Mouse (Mus musculus): Measurements from ENCODE around the gene Zfp969. TPM values are rescaled to one million over a fixed set of nuclear protein-coding genes. Genes with fewer than 3 reads are reported as not detected.

Zfp969 gene
- polyA plus RNA-seq (2012; rRNA removed; ENCODE audit: low replicate concordance), result 0.91 TPM in 1 of 2 replicates, not detected in the other

DNA sequence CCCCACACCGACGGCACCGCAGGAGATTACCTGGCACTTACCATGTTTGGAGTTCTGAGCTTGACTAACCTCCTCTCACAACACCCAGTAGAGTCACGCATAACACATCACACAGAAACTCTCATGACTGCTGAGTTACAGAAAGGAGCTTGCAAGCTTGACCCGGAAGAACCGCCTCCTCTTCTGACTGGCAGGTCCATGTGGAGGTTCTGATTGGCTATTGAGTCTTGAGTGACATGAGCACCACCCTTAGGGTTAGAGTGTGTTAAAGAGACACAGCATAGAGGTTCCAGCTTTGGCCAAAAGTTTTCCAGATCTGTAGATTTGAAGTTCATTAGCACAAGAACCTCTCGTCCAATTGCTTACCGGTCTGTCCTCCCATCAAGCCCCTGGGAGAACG lies at the start of gene Zfp969:
Gene Zfp969, minus strand, starts transcription at position 101 of the 400 bp plus-strand sequence.

DNA sequence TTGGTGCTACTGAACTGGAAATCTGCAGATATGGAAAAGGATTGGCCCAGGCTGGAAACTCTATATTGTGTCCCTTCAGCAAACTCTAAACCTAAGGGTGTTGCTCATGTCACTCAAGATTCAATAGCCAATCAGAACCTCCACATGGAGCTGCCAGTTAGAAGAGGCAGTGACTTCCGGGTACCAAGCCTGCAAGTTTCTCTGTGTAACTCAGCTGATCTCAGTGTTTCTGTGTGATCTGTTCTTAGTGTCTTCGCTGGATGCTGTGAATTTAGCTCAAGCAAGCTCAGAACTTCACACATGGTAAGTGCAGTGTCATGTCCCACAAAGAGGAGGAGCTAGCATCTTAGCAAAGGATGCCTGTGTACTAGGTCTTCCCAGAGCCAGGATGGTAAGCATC lies 37.8 kb upstream of the Zfp969 start, which contains the start of gene Gm2007:
Gene Gm2007, plus strand, starts transcription at position 301 of the 400 bp plus-strand sequence.

DNA sequence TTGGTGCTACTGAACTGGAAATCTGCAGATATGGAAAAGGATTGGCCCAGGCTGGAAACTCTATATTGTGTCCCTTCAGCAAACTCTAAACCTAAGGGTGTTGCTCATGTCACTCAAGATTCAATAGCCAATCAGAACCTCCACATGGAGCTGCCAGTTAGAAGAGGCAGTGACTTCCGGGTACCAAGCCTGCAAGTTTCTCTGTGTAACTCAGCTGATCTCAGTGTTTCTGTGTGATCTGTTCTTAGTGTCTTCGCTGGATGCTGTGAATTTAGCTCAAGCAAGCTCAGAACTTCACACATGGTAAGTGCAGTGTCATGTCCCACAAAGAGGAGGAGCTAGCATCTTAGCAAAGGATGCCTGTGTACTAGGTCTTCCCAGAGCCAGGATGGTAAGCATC lies 59.8 kb downstream of the Zfp969 start, which contains the start of gene Gm11007:
Gene Gm11007, plus strand, starts transcription at position 301 of the 400 bp plus-strand sequence.

Other genes with a start within 250 kb of the Zfp969 start
- not detected in 2 replicates for gene Zfp965, start 233.7 kb downstream of the Zfp969 start, polyA plus RNA-seq (2012; rRNA removed; ENCODE audit: low replicate concordance)
- gene Gm11007, start 59.7 kb downstream of the Zfp969 start, polyA plus RNA-seq (2012; rRNA removed; ENCODE audit: low replicate concordance), result not detected in 2 replicates
- gene Gm2007, start 37.9 kb upstream of the Zfp969 start, polyA plus RNA-seq (2012; rRNA removed; ENCODE audit: low replicate concordance), result not detected in 2 replicates
- gene Gm14288, start 97.4 kb upstream of the Zfp969 start, polyA plus RNA-seq (2012; rRNA removed; ENCODE audit: low replicate concordance), result not detected in 2 replicates
- gene Gm6710, start 165.6 kb upstream of the Zfp969 start, polyA plus RNA-seq (2012; rRNA removed; ENCODE audit: low replicate concordance), result 0.37 TPM in 1 of 2 replicates, not detected in the other
- gene Zfp966, start 227.5 kb upstream of the Zfp969 start, polyA plus RNA-seq (2012; rRNA removed; ENCODE audit: low replicate concordance), result not detected in 2 replicates

Data from duodenum, adult 2 months (tissue).